Mouse (Mus musculus): ENCODE data around the gene Hras.

- TF ChIP-seq GATA1 (IDR thresholded peaks at IDR 0.05; ENCODE audit: borderline replicate concordance, low read length): no peak
- TF ChIP-seq FLI1 (IDR thresholded peaks at IDR 0.05; ENCODE audit: low read length): no peak
Observed at GRCm38 (mm10) chr7:141209526-141209925, 15.7 kb upstream of the Hras start.
